Mouse (Mus musculus): ENCODE data around the gene Gm3435.
"Not testable (repeated sequence)": the region's sequence is repeated elsewhere in the genome, so short reads cannot be mapped to it uniquely, and the experiment has no call there.

Gm3435 gene

DNA sequence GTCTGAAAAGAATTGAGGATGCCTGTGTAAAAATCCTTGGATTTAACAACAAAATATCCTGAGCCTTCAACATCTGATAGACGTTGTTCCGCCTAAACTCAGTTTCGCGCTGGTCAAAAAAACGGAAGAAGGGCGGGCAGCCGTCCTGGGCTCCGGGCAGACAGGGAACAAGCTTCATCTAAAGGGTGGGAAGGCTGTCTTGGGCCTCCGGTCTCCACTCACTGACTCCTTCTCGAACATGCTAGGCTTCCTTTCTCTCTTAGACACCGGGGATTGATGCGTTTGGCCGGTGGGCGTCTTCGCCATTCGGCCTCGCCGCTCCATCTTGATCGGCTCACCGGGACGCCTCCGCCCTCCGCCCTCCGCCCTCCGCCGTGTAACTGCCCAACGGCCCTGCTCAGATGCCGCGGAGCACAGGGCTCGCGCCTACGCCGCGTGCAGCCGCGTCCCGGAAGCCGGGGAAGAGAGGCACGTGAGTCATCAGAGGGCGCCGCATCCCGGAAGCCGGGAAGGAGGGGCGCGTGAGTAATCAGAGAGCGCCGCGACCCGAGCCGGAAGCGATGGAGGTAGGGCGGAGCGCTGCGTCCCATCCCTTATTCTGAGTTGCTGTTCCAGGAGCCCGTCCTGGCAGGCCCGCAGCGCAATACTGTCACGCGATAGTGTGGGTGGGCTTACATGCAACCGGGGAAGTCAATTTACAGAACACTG is at the start of gene Gm3435:
Gm3435 (plus strand) TSS at position 471 of the 708 bp plus-strand sequence.
- not testable (repeated sequence) for DNase-seq

GRCm38 (mm10) chr17:14960520-14960919 is 49.5 kb upstream of the Gm3435 start:
- peak; percentile 2 to 42 for DNase-seq

GRCm38 (mm10) chr17:14960951-14961556 is 48.9 kb upstream of the Gm3435 start, which contains the start of gene Phf10:
Gene Phf10, minus strand, starts transcription at chr17:14961273.
- peak; percentile 11 to 65 for DNase-seq

DNA sequence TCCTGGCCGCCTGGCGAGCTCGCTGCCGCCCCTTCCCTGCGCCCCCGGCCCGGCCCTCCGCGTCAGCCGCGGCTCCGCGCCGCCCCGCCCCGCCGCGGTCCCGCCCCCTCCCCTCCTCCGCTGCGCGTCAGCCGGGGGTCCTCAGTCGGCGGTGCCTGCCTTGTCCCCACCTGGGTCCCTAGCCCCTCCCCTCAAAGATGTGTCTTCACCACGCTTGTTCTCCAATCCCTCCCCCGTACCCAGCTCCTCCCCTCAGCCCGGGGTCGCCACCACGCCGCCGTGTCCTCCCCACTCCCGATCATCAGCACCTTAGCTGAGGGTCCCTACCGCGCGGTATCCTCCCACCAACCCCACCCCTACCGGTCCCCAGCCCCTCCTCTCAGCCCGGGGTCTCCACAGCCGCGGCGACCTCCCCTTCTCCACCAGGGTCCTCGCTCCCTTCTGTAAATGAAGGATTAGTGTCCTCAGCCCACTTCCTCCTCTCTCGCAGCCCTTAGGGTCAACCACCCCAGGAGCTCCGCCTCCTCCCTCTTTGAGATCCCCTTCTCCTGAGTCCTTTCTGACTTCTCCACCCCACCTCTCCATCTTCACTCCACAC is 48.3 kb upstream of the Gm3435 start:
- DNase-seq: not testable (repeated sequence)

DNA sequence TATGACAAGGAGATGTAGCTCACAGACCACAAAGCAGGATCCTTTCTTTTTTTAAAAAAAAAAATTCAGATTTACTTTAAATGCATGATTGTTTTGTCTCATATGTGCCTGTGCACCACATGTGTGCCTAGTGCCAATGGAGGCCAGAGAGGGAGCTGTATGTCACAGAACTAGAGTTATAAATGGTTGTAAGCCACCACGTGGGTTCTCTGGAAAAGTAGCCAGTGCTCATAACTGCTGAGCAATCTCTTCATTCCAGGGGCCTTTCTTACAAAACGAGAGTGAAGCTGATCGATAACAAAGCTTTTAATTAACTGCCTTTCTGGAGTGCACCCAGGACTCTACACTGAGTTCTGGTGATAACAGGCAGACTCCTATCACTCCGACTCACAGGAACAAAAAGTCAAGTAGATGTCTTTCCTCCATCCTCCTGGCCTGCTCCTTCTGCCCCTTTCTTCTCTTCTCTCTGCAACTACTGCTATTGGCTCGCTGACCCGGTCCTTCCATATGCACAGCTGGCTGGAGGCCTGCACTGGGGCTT is 41.5 kb upstream of the Gm3435 start:
- DNase-seq: not testable (repeated sequence)

DNA sequence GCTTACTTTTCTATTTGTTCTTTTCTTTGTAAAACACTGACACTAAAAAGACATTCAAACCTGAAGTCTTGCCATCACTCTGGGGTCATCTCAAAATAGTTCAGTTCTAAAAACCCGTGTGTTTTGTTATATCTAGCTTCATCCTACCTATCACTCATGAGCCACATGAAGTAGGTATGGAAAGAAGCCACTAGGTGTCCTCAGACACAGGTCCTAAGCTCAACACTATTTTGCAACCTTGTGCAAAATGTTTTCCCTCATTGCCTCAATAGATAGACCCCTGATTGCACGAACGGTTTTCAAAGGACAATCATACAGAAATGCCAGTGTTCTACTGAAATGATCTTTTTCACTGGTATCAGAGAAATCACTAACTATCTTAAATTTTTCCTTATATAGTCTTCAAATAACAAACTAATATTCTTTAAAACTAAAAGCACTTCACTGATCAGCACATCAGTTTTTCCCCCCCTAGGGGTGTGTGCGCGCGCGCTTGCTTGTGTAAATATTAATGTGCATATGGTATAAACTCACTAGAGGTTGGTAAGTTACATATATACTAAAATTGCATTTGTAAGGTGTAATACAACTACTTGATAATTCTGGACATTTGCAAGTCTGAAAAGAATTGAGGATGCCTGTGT is 32.1 kb upstream of the Gm3435 start:
- DNase-seq: not testable (repeated sequence)

- not testable (repeated sequence) for DNase-seq
Observed at GRCm38 (mm10) chr17:14978362-14979038, 31.5 kb upstream of the Gm3435 start, which contains the start of the genes 9030025P20Rik and Gm3417. Gene 9030025P20Rik, plus strand, starts transcription at chr17:14978468. Gene Gm3417, minus strand, starts transcription at chr17:14978790.

DNA sequence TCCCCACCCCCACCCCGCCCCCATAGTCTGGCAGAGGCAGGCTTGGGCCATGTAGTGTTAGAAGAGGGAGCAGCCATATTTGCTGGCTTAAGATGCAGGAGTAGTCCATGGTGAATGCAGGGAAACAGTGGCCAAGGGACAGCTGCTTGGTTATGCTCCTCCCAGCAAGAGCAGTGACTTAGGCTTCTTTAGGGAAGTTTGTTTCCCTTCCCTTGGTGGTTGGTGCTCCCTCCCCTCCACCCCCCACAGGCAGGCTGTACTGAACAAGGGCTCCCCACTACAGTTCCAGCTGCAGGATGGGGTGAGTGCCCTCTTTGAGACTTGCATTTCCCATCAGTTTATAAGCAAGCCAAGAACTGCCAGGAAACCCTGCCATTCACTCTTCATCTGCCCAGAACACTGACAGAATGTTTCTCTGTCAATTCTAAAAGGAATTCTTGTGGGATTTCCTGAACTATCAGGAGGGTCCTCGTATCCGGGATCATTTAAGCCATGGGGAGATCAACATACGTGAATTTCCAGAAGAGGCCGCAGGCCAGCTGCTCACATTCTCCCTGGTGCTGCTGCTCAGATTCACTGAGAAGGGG is 19.8 kb upstream of the Gm3435 start:
- DNase-seq: peak in 1 of 2 experiments; percentile 6

DNA sequence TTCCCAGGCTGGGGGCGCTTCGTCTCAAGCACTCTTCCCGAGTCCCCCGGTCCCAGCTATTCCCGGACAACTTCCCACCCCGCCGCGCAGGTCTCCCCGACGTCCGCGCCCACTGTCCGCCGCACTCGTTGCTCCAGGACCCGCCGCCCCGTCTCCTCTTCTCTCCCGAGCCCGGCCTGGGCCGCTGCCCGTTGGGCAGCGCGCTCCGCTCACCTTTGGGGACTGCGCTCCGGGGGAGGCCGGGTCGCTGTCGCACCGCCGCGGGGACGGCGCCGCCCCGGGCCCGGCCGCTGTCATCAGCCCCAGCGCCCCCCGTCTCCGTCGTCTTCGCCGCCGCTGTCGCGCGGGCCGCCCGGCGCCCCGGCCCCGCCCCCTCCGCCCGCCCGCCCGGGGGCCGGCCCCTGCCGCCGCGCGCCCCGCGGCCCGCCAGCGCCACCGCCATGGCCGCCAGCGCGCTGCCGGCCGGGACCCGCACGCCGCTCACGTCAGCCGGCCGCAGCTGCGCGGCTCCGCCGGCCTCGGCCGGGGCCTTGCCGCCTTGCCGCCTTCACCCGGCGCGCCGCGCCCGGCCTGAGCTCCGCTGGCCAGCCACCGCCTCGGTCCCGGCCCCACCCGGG is 17.3 kb upstream of the Gm3435 start:
- DNase-seq: not testable (repeated sequence)

- DNase-seq: not testable (repeated sequence)
Observed at GRCm38 (mm10) chr17:14993139-14993832, 16.7 kb upstream of the Gm3435 start.

GRCm38 (mm10) chr17:14994140-14994539 is 15.8 kb upstream of the Gm3435 start:
- DNase-seq: not testable (repeated sequence)

DNA sequence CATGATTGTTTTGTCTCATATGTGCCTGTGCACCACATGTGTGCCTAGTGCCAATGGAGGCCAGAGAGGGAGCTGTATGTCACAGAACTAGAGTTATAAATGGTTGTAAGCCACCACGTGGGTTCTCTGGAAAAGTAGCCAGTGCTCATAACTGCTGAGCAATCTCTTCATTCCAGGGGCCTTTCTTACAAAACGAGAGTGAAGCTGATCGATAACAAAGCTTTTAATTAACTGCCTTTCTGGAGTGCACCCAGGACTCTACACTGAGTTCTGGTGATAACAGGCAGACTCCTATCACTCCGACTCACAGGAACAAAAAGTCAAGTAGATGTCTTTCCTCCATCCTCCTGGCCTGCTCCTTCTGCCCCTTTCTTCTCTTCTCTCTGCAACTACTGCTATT is 9.9 kb upstream of the Gm3435 start:
- not testable (repeated sequence) for DNase-seq

GRCm38 (mm10) chr17:15009088-15009487 is 888 bp upstream of the Gm3435 start:
- not testable (repeated sequence) for DNase-seq

- DNase-seq: peak; percentile 1 to 20
Observed at GRCm38 (mm10) chr17:15021503-15022220, 11.7 kb downstream of the Gm3435 start.

DNA sequence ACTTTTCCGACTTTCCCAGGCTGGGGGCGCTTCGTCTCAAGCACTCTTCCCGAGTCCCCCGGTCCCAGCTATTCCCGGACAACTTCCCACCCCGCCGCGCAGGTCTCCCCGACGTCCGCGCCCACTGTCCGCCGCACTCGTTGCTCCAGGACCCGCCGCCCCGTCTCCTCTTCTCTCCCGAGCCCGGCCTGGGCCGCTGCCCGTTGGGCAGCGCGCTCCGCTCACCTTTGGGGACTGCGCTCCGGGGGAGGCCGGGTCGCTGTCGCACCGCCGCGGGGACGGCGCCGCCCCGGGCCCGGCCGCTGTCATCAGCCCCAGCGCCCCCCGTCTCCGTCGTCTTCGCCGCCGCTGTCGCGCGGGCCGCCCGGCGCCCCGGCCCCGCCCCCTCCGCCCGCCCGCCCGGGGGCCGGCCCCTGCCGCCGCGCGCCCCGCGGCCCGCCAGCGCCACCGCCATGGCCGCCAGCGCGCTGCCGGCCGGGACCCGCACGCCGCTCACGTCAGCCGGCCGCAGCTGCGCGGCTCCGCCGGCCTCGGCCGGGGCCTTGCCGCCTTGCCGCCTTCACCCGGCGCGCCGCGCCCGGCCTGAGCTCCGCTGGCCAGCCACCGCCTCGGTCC is 14.0 kb downstream of the Gm3435 start:
- DNase-seq: not testable (repeated sequence)

GRCm38 (mm10) chr17:15024502-15025193 is 14.7 kb downstream of the Gm3435 start:
- DNase-seq: not testable (repeated sequence)

DNA sequence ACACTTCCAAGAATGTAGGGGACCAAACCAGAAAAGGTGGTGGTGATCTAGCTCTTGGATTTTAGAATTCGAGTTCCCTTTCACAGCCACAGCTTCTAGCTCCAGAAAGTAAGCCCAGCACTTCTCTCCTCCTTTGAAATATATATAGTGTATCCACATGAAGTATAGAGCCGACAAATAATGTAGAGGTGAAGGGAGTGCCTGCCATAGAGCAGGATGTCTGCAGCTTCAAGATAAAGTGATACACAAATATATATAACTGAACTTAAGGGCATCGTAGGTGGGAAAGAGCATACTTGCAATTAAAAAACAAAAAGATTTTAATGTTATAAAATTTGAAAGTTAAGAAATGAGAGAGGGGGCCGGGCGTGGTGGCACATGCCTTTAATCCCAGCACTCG is 15.5 kb downstream of the Gm3435 start:
- DNase-seq: not testable (repeated sequence)

DNA sequence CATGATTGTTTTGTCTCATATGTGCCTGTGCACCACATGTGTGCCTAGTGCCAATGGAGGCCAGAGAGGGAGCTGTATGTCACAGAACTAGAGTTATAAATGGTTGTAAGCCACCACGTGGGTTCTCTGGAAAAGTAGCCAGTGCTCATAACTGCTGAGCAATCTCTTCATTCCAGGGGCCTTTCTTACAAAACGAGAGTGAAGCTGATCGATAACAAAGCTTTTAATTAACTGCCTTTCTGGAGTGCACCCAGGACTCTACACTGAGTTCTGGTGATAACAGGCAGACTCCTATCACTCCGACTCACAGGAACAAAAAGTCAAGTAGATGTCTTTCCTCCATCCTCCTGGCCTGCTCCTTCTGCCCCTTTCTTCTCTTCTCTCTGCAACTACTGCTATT is 21.4 kb downstream of the Gm3435 start:
- not testable (repeated sequence) for DNase-seq

DNA sequence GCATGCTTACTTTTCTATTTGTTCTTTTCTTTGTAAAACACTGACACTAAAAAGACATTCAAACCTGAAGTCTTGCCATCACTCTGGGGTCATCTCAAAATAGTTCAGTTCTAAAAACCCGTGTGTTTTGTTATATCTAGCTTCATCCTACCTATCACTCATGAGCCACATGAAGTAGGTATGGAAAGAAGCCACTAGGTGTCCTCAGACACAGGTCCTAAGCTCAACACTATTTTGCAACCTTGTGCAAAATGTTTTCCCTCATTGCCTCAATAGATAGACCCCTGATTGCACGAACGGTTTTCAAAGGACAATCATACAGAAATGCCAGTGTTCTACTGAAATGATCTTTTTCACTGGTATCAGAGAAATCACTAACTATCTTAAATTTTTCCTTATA is 30.5 kb downstream of the Gm3435 start:
- not testable (repeated sequence) for DNase-seq
